Comparison of ENCODE assay signal across 9 mouse cellular contexts in genomic region chr10:80618181-80618580, GRCm38 (mm10). TPM values are rescaled to one million over a fixed set of nuclear protein-coding genes. Genes with fewer than 3 reads are reported as not detected.
DNase-seq lines count a peak whose midpoint lies in the region; ATAC-seq and TF ChIP-seq lines count a peak whose summit lies in the region.
"Had no signal": no experiment of that assay in that cellular context is flagged by ENCODE, and none has a peak within 500 bp of the region (broad histone marks: within the 10 kb centered on the region; RNA-seq: fewer than 3 reads in every experiment).

No protein-coding gene starts in this region.

- peak overlapping the region; percentile 9; the same call in 1 of the 2 replicates for H3K27ac ChIP-seq in hindbrain, embryonic 10.5 days
- H3K27ac ChIP-seq in hindbrain, postnatal 0 days = no peak overlapping the region
- peak overlapping the region; percentile 20 for H3K27ac ChIP-seq in brown adipose tissue, adult 24 weeks (replicated peaks; ENCODE audit: low read depth, low read length)
- H3K27ac ChIP-seq in forebrain, embryonic 13.5 days = no peak overlapping the region

- intact Hi-C loops in left cerebral cortex, postnatal 4 days (cut with DNase I) = no loop called here

- 79% methylated on average over 9 of the region's 9 CpGs for WGBS in hindbrain, embryonic 10.5 days
- WGBS in hindbrain, postnatal 0 days = 69% methylated on average over 9 of the region's 9 CpGs
- WGBS in forebrain, embryonic 13.5 days = 84% methylated on average over 9 of the region's 9 CpGs

- no peak for TF ChIP-seq CTCF in hindbrain, postnatal 0 days (IDR thresholded peaks at IDR 0.05; ENCODE audit: low read depth)

- H3K9ac ChIP-seq in hindbrain, postnatal 0 days (replicated peaks; ENCODE audit: low read length) = no peak overlapping the region
- no peak overlapping the region for H3K9ac ChIP-seq in forebrain, embryonic 13.5 days

- no peak for ATAC-seq in hindbrain, postnatal 0 days
- ATAC-seq in forebrain, embryonic 13.5 days = no peak
- ATAC-seq: hindbrain, embryonic 16.5 days had no signal

- peaks cover 34% of the 10 kb centered on the region for H3K36me3 ChIP-seq in hindbrain, embryonic 10.5 days
- H3K36me3 ChIP-seq in hindbrain, postnatal 0 days (ENCODE audit: insufficient read depth, low read length) = peaks cover 12% of the 10 kb centered on the region; the same call in 1 of the 2 replicates
- peaks cover 29% of the 10 kb centered on the region for H3K36me3 ChIP-seq in forebrain, embryonic 13.5 days (ENCODE audit: poor library complexity, severe bottlenecking)

- H3K27me3 ChIP-seq in hindbrain, embryonic 10.5 days (ENCODE audit: insufficient read depth, poor library complexity, severe bottlenecking) = no peaks in the 10 kb centered on the region
- no peaks in the 10 kb centered on the region for H3K27me3 ChIP-seq in hindbrain, postnatal 0 days (ENCODE audit: insufficient read depth, low read length)
- no peaks in the 10 kb centered on the region for H3K27me3 ChIP-seq in forebrain, embryonic 13.5 days

- 0 out of 2 replicates have a peak overlapping the region, but pooled peaks have one; percentile 9 for H3K4me3 ChIP-seq in hindbrain, embryonic 10.5 days
- H3K4me3 ChIP-seq in hindbrain, postnatal 0 days (ENCODE audit: low read length) = no peak overlapping the region
- no peak overlapping the region for H3K4me3 ChIP-seq in brown adipose tissue, adult 24 weeks (ENCODE audit: insufficient read depth, low read depth, low read length)
- H3K4me3 ChIP-seq in forebrain, embryonic 13.5 days = no peak overlapping the region

- H3K9me3 ChIP-seq in hindbrain, embryonic 10.5 days = no peaks in the 10 kb centered on the region
- no peaks in the 10 kb centered on the region for H3K9me3 ChIP-seq in hindbrain, postnatal 0 days (ENCODE audit: low read length)
- no peaks in the 10 kb centered on the region for H3K9me3 ChIP-seq in forebrain, embryonic 13.5 days (replicated peaks)

- H3K4me1 ChIP-seq in hindbrain, embryonic 10.5 days (replicated peaks) = peaks cover 25% of the 10 kb centered on the region
- peaks cover 5% of the 10 kb centered on the region for H3K4me1 ChIP-seq in hindbrain, postnatal 0 days (ENCODE audit: insufficient read depth, low read length)
- H3K4me1 ChIP-seq in brown adipose tissue, adult 24 weeks (ENCODE audit: control insufficient read depth, insufficient read depth, insufficient read length, low read length) = no peaks in the 10 kb centered on the region
- H3K4me1 ChIP-seq in forebrain, embryonic 13.5 days = peaks cover 10% of the 10 kb centered on the region

- H3K4me2 ChIP-seq in hindbrain, postnatal 0 days (ENCODE audit: low read depth, low read length) = no peak overlapping the region
- no peak overlapping the region for H3K4me2 ChIP-seq in forebrain, embryonic 13.5 days

- no peak for DNase-seq in hindbrain, embryonic 10.5 days (ENCODE audit: low spot score)
- no peak for DNase-seq in hindbrain, postnatal 0 days (ENCODE audit: low spot score)
- DNase-seq in kidney, postnatal 36 days = peak; percentile 75
- peak; percentile 75 to 86 for DNase-seq in thymus, adult 18-20 months
- DNase-seq in ovary, postnatal 14 days (ENCODE audit: low spot score) = no peak
- DNase-seq in left cerebral cortex, postnatal 4 days = no peak

RNA-seq across cellular contexts. Expression of gene Csnk1g2, which starts 4.5 kb away (rescaled TPM):
- 169 and 180 TPM in 2 replicates for polyA plus RNA-seq in hindbrain, embryonic 10.5 days (2016; fragmentation: Nextera tagmentation; extraction: Ambion mirVana)
- total RNA-seq in hindbrain, postnatal 0 days (2014; rRNA removed) = 128 and 156 TPM in 2 replicates
- 94.3 and 95.5 TPM in 2 replicates for polyA plus RNA-seq in hindbrain, postnatal 0 days (2015; fragmentation: Nextera tagmentation; extraction: Ambion mirVana)
- polyA plus RNA-seq in brown adipose tissue, adult 24 weeks (2012; ENCODE audit: insufficient read depth, insufficient read length, missing spikeins) = 50.9 and 67.7 TPM in 2 replicates
- 55.0 and 73.2 TPM in 2 replicates for polyA plus RNA-seq in forebrain, embryonic 13.5 days (2015; fragmentation: Nextera tagmentation; extraction: Ambion mirVana)
- total RNA-seq in left cerebral cortex, postnatal 4 days (2021) = 100 to 1,000 TPM; 130 to 138 TPM

RNA-seq across cellular contexts. Expression of gene Gm49322, which starts 12.4 kb away (rescaled TPM):
- polyA plus RNA-seq in hindbrain, embryonic 10.5 days (2016; fragmentation: Nextera tagmentation; extraction: Ambion mirVana) = 4.6 and 5.5 TPM in 2 replicates
- 0.54 and 2.2 TPM in 2 replicates for total RNA-seq in hindbrain, postnatal 0 days (2014; rRNA removed)
- 1.1 TPM in 2 replicates for polyA plus RNA-seq in hindbrain, postnatal 0 days (2015; fragmentation: Nextera tagmentation; extraction: Ambion mirVana)
- polyA plus RNA-seq in brown adipose tissue, adult 24 weeks (2012; ENCODE audit: insufficient read depth, insufficient read length, missing spikeins) = 0.67 and 0.75 TPM in 2 replicates
- 4.0 and 4.4 TPM in 2 replicates for polyA plus RNA-seq in forebrain, embryonic 13.5 days (2015; fragmentation: Nextera tagmentation; extraction: Ambion mirVana)
- 1 to 10 TPM; 3.7 to 4.8 TPM for total RNA-seq in left cerebral cortex, postnatal 4 days (2021)

RNA-seq across cellular contexts. Expression of gene Adat3, which starts 15.5 kb away (rescaled TPM):
- 11.0 and 11.3 TPM in 2 replicates for polyA plus RNA-seq in hindbrain, embryonic 10.5 days (2016; fragmentation: Nextera tagmentation; extraction: Ambion mirVana)
- 7.3 and 11.4 TPM in 2 replicates for total RNA-seq in hindbrain, postnatal 0 days (2014; rRNA removed)
- 3.6 and 4.0 TPM in 2 replicates for polyA plus RNA-seq in hindbrain, postnatal 0 days (2015; fragmentation: Nextera tagmentation; extraction: Ambion mirVana)
- 1.0 TPM in 1 of 2 replicates, not detected in the other for polyA plus RNA-seq in brown adipose tissue, adult 24 weeks (2012; ENCODE audit: insufficient read depth, insufficient read length, missing spikeins)
- 4.8 and 6.7 TPM in 2 replicates for polyA plus RNA-seq in forebrain, embryonic 13.5 days (2015; fragmentation: Nextera tagmentation; extraction: Ambion mirVana)
- 1 to 10 TPM; 2.9 to 3.6 TPM for total RNA-seq in left cerebral cortex, postnatal 4 days (2021)

RNA-seq across cellular contexts. Expression of gene Scamp4, which starts 15.5 kb away (rescaled TPM):
- 89.9 and 92.0 TPM in 2 replicates for polyA plus RNA-seq in hindbrain, embryonic 10.5 days (2016; fragmentation: Nextera tagmentation; extraction: Ambion mirVana)
- 39.5 and 43.2 TPM in 2 replicates for total RNA-seq in hindbrain, postnatal 0 days (2014; rRNA removed)
- 68.3 and 69.1 TPM in 2 replicates for polyA plus RNA-seq in hindbrain, postnatal 0 days (2015; fragmentation: Nextera tagmentation; extraction: Ambion mirVana)
- 14.6 and 16.2 TPM in 2 replicates for polyA plus RNA-seq in brown adipose tissue, adult 24 weeks (2012; ENCODE audit: insufficient read depth, insufficient read length, missing spikeins)
- 56.7 and 69.6 TPM in 2 replicates for polyA plus RNA-seq in forebrain, embryonic 13.5 days (2015; fragmentation: Nextera tagmentation; extraction: Ambion mirVana)
- 10 to 100 TPM; 30.9 to 34.5 TPM for total RNA-seq in left cerebral cortex, postnatal 4 days (2021)

RNA-seq across cellular contexts. Expression of gene Abhd17a, which starts 28.0 kb away (rescaled TPM):
- polyA plus RNA-seq in hindbrain, embryonic 10.5 days (2016; fragmentation: Nextera tagmentation; extraction: Ambion mirVana) = 89.1 and 109 TPM in 2 replicates
- 389 and 721 TPM in 2 replicates for total RNA-seq in hindbrain, postnatal 0 days (2014; rRNA removed)
- polyA plus RNA-seq in hindbrain, postnatal 0 days (2015; fragmentation: Nextera tagmentation; extraction: Ambion mirVana) = 159 and 171 TPM in 2 replicates
- 76.3 and 81.6 TPM in 2 replicates for polyA plus RNA-seq in brown adipose tissue, adult 24 weeks (2012; ENCODE audit: insufficient read depth, insufficient read length, missing spikeins)
- 72.3 and 74.9 TPM in 2 replicates for polyA plus RNA-seq in forebrain, embryonic 13.5 days (2015; fragmentation: Nextera tagmentation; extraction: Ambion mirVana)
- total RNA-seq in left cerebral cortex, postnatal 4 days (2021) = 100 to 1,000 TPM; 131 to 133 TPM

Comparison
In these comparisons a context has a peak if more than half of its experiments do, and no peak if none do; other contexts are left out.
1. H3K27ac ChIP-seq: peak in hindbrain, embryonic 10.5 days (single experiment) and brown adipose tissue, adult 24 weeks (single experiment); none in hindbrain, postnatal 0 days (single experiment) and forebrain, embryonic 13.5 days (single experiment).
2. DNase-seq: peak in kidney, postnatal 36 days (2 of 2) and thymus, adult 18-20 months (2 of 2); none in hindbrain, embryonic 10.5 days (single experiment), hindbrain, postnatal 0 days (single experiment), ovary, postnatal 14 days (single experiment) and left cerebral cortex, postnatal 4 days (single experiment).